21 mouse cellular contexts compared by ENCODE assay signal in genomic region chr9:9041009-9041408, GRCm38 (mm10).
DNase-seq lines count a peak whose midpoint lies in the region; TF ChIP-seq lines count a peak whose summit lies in the region.
"Had no signal": no experiment of that assay in that cellular context is flagged by ENCODE, and none has a peak within 500 bp of the region (broad histone marks: within the 10 kb centered on the region; RNA-seq: fewer than 3 reads in every experiment).

No protein-coding gene starts in this region.

- no peak for TF ChIP-seq CTCF in heart, adult 2 months (IDR thresholded peaks at IDR 0.05)

- H3K9ac ChIP-seq in heart, adult 2 months (ENCODE audit: low read depth, low read length), result no peak overlapping the region
- H3K9ac ChIP-seq: hindbrain, embryonic 13.5 days; limb, embryonic 12.5 days; liver, embryonic 12.5 days; neural tube, embryonic 12.5 days had no signal

- no peak overlapping the region for H3K4me3 ChIP-seq in heart, adult 2 months
- H3K4me3 ChIP-seq: forebrain, embryonic 10.5 days; heart, embryonic 10.5 days; hindbrain, embryonic 13.5 days; limb, embryonic 12.5 days; liver, embryonic 12.5 days; neural tube, embryonic 12.5 days had no signal

- intact Hi-C loops in left cerebral cortex, postnatal 4 days (cut with DNase I), result no loop called here
- intact Hi-C loops in left cerebral cortex, postnatal 14 days (cut with DNase I), result no loop called here
- intact Hi-C loops in heart, adult 2 months (cut with DNase I), result no loop called here

- TF ChIP-seq POLR2A in heart, adult 2 months (IDR thresholded peaks at IDR 0.05; ENCODE audit: insufficient read depth, low read depth, low read length), result no peak

- H3K36me3 ChIP-seq in heart, adult 2 months (ENCODE audit: control insufficient read depth, insufficient read depth, low read length), result no peaks in the 10 kb centered on the region; the same call in 1 of the 2 replicates
- H3K36me3 ChIP-seq: forebrain, embryonic 10.5 days; heart, embryonic 10.5 days; hindbrain, embryonic 13.5 days; liver, embryonic 12.5 days; neural tube, embryonic 12.5 days had no signal

- DNase-seq in left cerebral cortex, adult 11 months (ENCODE audit: low spot score), result peak; percentile 30
- DNase-seq in left cerebral cortex, postnatal 4 days, result no peak
- peak; percentile 31 to 63 for DNase-seq in frontal cortex, postnatal 36 days (ENCODE audit: low spot score in 2 of 2)
- DNase-seq in layer of hippocampus, adult 9-11 months, result peak; percentile 74
- DNase-seq in left cerebral cortex, postnatal 14 days (ENCODE audit: low spot score in 2 of 2), result peak; percentile 7 to 19
- no peak for DNase-seq in gastrocnemius, postnatal 4 days (ENCODE audit: low spot score in 2 of 2)
- no peak for DNase-seq in neural tube, embryonic 10.5 days (ENCODE audit: extremely low spot score, low spot score)
- DNase-seq in heart, adult 2 months, result no peak
- DNase-seq: cerebellum, adult 2 months; gastrocnemius, postnatal 36 days; kidney, adult 9 months; kidney, postnatal 36 days; lung, adult 2 months; thymus, postnatal 25 days had no signal

- no peaks in the 10 kb centered on the region for H3K79me2 ChIP-seq in heart, adult 2 months (replicated peaks; ENCODE audit: control insufficient read depth, insufficient read depth, low read length)

- no peaks in the 10 kb centered on the region for H3K27me3 ChIP-seq in heart, adult 2 months (ENCODE audit: control insufficient read depth, insufficient read depth, low read length)
- H3K27me3 ChIP-seq: CH12.LX; hindbrain, embryonic 13.5 days; limb, embryonic 12.5 days; liver, embryonic 12.5 days; neural tube, embryonic 12.5 days had no signal

- no peaks in the 10 kb centered on the region for H3K4me1 ChIP-seq in heart, adult 2 months (ENCODE audit: control insufficient read depth, insufficient read depth, low read length)
- H3K4me1 ChIP-seq: forebrain, embryonic 10.5 days; heart, embryonic 10.5 days; hindbrain, embryonic 13.5 days; limb, embryonic 12.5 days; liver, embryonic 12.5 days; neural tube, embryonic 12.5 days had no signal

- H3K27ac ChIP-seq in heart, adult 2 months, result no peak overlapping the region
- H3K27ac ChIP-seq: forebrain, embryonic 10.5 days; heart, embryonic 10.5 days; hindbrain, embryonic 13.5 days; limb, embryonic 12.5 days; liver, embryonic 12.5 days; neural tube, embryonic 12.5 days had no signal

- no peak for TF ChIP-seq EP300 in heart, adult 2 months (IDR thresholded peaks at IDR 0.05; ENCODE audit: insufficient read depth, low read depth, low read length)

- 80% methylated on average over 7 of the region's 7 CpGs for WGBS in heart, adult 2 months

Comparison
In these comparisons a context has a peak if more than half of its experiments do, and no peak if none do; other contexts are left out.
1. DNase-seq: peak in left cerebral cortex, adult 11 months (single experiment), frontal cortex, postnatal 36 days (2 of 2), layer of hippocampus, adult 9-11 months (single experiment) and left cerebral cortex, postnatal 14 days (2 of 2); none in left cerebral cortex, postnatal 4 days (single experiment), gastrocnemius, postnatal 4 days (0 of 2), neural tube, embryonic 10.5 days (single experiment) and heart, adult 2 months (0 of 2).